Mouse (Mus musculus) heart, postnatal 0 days (tissue): Measurements from ENCODE around the gene Rabl3.

Experiments
- CTCF ChIP-seq: IDR thresholded peaks from 2 replicates; pipeline ENCODE4 v1.5.1; 2016; ENCODE audit warnings: antibody characterized with exemption, control low read depth, low read depth
- EP300 ChIP-seq: IDR thresholded peaks from 2 replicates; pipeline ENCODE4 v1.6.1; 2016; ENCODE audit warnings: antibody characterized with exemption, low read depth

DNA sequence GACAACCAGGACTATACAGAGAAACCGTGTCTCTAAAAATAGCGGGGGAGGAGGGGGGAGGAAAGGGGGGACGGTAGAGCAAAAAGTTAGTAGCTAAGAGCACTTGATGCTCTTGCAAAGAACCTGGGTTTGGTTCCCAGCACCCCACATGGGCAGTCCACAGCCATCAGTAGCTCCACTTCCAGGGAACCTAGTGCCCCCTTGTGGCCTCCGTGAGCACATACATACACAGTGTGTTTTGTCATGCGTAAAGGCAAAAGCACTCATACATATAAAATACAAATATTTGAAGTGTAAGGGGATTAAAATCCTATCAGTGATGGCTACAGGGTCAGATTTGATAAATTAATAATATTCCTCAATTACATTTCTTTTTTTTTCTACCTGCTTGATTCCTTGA, 33.4 kb downstream of the Rabl3 start:
- TF ChIP-seq CTCF (no peak), EP300 (no peak)
